Mouse (Mus musculus) natural killer cell, adult 2 months (primary cell): ENCODE measurements around the gene Fshr.

ENCODE experiments used
- DNase-seq, 2 experiments: peaks; one replicate each; pipeline ENCODE4 v3.0.0; 2022; ENCODE audit warnings: low spot score in 2 of 2

The Fshr gene

DNA sequence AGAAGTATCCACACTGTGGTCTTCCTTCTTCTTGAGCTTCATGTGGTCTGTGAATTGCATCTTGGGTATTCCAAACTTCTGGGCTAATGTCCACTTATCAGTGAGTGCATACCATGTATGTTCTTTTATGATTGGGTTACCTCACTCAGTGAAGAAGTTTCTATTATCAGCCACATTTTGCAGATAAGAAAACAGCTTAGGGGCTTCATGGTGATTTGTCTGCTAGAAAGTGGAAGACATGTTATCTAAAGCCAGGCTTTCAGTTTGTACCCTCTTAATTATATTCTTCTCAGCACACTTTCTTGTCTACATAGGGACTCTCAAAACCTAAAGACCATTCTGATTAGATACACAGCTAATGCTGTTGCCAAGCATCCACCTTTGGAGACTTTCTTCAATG lies 165.8 kb downstream of the Fshr start:
- no peak for DNase-seq

DNA sequence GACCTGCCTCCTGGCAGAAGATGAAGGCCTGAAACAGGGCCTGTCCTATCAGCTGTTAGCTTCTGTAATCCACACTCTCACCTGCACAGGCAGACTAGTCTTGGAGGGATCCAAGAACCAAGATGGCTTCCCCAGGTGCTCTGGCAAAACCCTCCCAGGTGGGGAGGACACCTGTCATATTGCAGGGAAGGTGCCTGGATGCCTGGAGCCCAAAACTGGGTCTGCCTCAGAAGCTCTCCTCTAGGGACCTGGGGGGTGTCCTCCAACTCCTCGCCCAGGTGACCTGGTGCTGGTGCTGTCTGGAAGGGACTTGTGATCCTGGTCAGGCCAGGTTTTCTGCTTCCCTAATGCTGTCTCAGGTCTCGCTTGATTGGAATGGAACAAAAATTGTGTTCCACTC lies 167.5 kb downstream of the Fshr start:
- no peak for DNase-seq

DNA sequence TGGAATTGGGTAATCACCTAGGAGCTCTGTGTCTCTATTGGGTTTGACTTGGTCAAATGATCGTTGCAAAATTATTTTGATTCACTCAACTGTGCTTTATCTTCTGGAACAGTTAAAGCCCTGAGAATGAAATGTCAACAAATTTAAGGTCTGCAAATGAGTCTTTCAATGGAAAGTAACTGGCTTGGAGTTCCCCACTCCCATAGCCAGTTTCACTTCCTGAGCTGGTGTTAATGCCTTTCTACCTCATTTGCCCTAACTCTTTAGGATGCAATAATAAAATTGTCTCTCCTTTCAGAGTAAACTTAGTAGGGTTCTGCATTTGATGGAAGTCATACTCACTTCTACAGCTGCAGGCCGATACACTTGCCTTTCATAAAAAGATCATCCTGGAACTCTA lies 181.0 kb downstream of the Fshr start:
- no peak for DNase-seq

DNA sequence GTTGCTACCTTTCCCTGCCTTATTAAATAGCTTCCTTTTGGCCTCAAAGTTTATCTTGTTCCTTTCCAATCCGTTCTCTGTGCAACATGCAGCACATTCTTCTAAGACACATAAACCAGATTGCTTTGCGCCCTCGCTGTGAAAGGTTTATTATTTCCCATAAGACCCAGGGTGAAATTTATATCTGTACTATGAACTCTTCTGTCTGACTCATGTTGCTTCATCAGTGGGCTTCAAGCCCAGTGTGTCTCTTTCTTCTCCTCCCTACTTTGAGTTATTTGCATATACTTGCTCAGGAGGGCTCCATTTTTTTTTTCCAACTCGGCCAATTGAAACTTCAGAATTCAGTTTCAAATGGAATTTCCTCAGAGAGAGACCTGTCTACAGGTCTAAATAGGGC lies 183.5 kb downstream of the Fshr start:
- DNase-seq: no peak

DNA sequence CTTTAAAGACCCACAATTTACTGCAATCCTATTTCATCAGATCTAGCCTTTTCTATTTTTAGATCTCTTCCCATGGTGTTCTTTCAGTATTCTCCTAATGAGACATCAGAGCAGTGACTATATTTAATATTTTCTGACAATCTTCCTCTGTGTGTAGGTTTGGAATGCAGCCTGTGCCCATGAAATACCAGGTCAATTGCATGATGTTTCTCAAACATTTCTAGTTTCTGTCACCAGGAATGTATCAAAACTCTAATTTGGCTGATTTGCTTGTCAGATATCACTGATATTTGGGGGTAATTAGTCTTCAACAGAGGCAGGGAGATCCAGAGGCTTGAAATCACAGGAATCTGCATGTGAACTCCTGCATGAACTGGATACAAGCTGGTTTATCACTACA lies 186.8 kb downstream of the Fshr start:
- DNase-seq: no peak

DNA sequence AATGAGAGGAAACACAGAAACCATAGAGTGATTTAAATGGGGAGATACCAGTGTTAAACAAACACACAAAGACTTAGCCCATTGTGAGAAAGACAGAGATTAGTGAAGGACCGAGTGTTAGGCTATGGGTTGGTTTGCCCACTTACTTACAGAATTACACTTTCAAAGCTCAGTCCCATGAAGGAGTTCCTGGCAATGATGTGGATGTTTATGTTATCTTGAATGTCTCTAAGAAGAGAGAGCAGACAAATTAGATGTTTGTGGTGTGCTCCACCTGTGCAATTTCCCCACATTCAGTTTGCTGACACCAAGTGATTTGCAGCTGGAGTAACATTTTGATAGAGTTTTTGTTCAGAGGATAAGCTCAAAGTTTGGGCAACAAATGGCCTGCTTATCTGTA lies 191.4 kb downstream of the Fshr start:
- DNase-seq: no peak

DNA sequence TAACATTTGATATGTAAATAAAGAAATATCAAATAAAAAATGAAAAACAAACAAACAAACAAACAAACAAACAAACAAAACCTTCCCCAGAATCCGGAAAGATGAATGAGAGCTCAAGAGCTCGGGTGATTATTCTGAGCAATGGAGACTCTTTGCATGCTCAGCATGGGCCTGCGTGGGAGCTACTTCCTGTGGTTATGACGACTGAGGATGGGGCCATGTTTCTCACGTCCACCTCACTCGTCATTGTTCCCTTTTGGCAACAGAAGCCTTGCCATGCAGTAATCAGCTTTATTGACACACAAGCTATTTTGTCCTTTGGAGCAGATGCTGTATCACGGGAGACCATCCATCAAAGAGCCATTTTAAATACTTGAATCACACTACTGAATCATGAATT lies 191.8 kb downstream of the Fshr start:
- DNase-seq: no peak

DNA sequence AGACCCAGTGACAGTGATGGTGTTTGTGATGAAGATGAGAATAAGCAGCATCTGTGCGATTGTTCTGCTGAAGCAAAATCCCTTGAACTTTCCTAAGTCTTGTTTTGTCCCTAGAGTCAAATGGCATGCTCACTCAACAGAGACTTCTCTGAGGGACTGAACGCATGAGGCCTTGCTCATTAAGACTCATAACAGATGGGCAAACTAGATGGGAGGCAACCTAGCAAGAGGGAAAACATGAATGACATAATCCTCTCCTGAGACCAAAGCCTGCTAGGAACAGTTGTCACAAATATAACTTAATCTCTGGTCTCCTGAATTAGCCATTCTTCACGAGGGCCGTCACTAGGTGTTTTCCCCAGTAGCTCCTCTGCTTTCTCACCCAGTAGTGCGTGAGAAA lies 194.5 kb downstream of the Fshr start:
- no peak for DNase-seq

DNA sequence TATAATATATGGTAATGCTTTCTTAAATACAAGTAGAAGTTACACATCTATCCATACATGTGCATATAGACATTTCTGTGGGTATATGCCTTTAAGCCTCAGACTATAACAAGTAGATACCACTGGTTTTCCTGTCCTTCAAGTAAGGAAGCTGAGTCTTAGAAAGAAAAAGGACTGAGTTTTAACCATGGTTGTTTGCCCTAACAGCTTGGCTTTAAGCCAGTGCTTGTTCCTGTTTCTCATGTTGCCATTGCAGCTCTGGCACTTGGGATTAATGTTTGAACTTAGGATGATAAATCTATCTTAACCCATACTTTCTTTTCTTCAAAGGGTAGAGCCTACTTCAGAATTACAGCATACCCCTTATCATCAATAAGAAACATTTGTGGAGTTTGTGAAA lies 200.6 kb downstream of the Fshr start:
- no peak for DNase-seq

DNA sequence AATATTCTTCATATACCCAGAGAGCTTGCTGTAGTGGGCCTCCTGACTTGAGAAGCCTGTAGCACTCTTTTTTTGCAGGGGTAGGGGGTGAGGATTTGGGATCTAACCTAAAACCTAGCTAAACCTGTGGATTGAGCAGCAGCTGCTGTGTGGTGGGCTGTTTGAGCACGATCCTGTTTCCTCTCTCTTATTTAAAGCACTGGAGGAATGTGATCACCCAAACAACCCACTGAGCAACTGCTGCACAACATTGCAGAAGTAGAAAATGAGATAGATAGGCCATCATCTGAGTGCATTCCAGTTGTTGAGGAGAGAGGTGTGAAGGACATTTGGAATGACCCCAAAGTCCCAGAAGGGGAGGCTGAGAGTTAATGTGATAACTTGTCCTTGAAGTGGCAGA lies 202.2 kb downstream of the Fshr start:
- no peak for DNase-seq

DNA sequence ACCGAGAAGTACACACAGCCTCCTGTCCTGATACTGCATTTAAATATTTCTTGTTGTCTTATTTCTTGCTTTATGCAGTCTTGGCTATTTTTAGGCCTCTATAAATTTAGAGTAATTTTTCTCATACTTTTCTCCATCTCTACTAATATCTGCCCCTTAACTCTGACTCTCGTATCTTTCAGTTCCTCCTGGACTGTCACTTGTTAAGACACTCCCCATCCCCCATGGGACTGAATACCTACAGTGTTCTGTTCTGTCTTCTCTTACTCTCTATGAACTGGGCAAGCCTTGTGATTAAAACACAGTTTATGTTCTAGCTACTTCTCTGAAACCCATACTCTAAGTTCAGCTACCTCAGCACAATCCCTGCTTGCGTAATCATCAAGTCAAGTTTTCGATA lies 209.2 kb downstream of the Fshr start:
- no peak for DNase-seq

DNA sequence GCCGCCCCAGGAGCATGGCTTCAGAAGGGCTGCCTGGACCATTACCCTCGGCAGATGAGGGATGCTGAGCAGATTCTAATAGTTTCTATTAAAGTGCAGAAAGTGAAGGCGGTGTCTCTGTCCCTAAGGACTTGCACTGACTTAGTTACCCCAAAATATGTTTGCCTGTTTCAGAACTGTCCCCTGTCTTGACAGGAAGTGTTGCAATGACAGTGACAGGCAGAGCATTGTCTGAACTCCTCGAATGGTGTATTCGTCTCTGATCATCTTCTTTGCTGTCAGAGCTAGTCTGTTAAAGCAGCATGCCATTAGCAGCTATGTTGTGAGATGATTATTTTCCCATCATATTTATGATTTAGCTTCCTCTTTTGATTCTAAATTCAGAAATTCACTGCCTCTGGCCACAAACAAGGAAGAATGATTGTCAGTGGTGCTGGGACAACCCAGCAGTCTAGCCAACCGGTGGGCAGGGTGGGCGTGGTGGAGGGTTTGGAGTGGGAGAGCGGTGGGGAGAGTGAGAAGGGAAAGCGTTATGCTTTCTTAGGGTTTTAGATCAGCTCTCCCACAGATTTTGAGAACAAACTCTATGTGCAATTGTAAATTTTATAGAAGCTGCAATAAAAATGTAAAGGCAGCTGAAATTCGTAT lies 219.6 kb downstream of the Fshr start:
- DNase-seq: no peak

DNA sequence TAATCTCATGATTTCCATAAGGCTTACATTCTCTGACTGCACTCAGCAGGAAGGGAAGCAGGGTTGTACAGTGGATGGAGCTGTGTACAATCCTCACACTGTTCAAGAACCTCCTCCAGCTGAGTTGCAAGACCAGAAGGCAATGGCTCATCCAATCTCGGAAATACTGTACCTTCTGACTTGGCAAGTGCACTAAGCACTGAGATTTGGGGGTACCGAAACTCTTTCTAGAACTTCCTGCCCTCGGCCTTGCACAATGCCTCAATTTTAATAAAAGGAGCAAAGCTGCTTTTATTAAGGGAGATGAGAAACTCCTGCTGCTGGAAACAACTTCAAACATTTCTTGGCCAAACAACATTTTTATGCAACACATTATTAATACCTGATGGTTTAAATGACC lies 225.9 kb downstream of the Fshr start:
- no peak for DNase-seq

DNA sequence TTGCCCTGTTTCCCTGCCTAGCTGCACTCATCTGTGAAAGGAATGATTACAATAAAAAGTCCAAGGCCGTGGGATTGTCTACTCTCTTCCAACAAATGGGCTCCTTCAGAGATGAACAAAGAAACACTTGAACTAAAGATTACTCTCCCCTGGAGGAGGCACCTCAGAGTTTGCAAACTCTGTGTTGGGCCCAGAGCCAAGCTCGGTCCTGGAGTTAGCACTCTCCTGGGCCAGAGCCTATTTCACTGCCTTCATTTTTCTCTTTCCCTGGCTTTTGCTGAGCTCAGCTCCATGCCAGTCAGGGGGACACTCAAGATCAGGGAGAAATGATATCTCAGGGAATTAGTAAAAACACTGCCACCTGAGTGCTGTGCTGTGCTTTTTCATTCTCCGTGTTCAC lies 234.4 kb downstream of the Fshr start:
- no peak for DNase-seq

DNA sequence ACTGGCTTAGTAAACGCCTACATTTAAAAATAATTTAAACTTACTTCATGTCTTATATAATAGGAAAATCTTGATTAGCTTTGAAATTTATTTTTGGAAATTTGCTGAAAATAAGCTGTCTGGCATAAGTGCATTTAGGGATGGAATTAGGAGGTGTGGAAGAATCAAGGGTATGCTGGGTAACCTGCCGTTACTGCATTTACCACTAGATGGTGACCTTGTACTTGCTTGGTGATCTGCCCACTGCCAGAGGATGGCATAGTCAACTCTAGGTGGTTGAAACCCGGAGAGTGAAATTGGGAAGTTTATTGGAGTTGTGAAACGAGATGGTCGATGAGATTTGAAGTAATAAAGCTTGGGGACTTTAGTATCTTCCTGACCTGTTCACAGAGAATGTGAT lies 246.5 kb downstream of the Fshr start:
- DNase-seq: no peak

DNA sequence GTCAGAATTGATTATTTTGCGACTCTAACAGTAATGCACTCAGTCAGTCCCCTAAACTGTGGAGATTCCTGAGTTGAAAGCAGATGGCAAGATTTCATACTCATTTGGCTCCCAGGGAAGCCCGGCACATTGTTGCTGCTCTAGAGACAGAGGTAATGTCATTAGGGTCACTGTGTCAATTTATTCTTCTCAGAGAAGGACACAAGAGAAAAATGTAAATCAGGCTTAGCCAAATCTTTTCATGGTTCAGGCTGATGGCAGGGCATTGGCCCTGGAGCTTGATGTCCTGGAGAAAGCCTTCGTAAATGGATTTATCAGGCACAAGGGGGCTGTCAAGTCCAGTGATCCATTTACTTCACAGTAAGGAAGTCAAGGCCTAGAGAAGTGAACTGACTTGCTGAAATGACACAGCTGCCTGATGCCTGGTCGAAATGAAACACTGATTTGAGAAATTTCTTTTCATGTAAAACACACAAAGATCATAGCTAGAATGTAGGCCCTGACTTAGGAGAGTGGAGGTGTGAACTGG lies 262.3 kb downstream of the Fshr start:
- no peak for DNase-seq

DNA sequence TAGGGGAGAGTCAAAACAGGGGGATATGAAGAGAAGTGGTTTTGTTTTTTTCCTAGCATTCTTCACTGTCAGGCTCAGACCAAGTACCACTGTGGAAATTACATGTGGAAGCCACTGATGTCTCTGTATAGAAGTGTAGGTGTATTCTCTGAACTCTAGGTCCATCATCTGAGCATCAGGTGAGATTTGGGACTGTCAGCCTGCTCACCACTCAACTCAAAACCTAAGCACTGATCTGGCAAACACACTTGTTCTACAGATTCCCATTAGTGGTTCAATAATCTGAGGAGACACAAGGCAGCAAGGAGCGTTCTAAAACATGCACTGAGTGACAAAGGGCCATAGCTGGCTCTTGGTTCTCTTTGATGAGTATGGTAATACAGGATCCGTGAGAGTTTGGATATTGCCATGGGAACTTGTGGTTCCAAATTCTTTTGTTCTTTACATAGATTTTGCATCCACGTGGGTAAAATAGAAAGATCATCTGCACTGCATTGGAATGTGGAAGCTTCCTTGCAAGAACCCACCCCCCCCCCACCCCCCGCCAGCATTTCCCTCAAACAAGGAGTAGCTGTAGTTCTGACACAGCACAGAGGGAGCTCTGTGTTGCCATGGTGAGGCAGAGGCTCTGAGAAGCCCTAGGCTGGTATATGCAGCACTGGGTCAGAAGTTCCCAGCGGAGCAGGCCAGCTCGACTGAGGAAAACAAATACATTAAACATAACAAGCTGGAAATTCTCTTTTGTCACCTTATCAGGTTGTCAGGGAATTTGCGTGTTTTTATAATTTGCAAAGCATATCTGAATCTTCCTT lies 262.9 kb downstream of the Fshr start:
- no peak for DNase-seq

DNA sequence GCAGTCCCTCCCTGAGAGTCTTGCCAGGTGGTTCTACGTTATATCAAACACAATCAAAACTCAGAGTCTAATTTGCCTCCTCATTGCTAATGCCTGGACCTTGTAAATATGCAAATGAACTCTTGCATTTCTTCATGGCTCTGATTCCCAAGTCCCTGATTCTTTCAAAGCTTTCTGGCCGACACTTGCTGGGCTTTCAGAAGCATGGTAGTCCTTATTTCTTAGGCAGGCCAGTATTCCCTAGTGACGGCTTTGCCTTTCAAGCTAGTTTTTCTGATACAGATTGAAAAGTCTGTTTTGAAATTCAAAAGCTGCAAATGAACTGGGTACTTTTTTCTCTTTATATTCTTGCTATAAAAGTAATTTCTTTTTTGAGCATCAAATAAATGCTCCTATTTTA lies 263.5 kb downstream of the Fshr start:
- no peak for DNase-seq
